Mouse (Mus musculus): ENCODE measurements around the gene Ptprj. TPM values are rescaled to one million over a fixed set of nuclear protein-coding genes. Genes with fewer than 3 reads are reported as not detected.

Ptprj gene
- polyA plus RNA-seq (2012; rRNA removed; ENCODE audit: low replicate concordance): 9.8 and 12.9 TPM in 2 replicates

GRCm38 (mm10) chr2:90580236-90581005 is at the start of gene Ptprj:
Gene Ptprj, minus strand, starts transcription at chr2:90580647.

DNA sequence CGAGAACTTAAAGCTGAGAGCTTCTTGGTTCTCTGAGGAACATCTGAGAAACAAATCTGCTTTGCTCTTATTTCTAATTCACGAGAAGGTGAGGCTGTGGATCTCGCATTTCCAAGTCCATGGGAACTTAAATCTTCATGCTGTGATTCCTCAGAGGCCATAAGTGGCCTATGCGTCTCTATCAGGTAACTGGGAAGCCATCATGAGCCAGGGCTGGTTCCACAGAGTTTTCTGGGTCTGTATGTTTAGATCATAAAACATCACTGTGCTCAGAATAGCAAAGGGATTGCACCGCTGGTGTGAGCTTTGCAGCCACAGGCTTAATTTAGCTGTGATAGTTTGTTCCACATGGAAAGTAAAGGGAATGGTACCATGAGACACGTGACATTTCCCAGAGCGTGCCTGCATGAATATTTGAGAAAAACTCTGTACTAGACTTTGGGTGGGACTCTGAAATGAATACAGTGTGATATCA is 181.8 kb downstream of the Ptprj start, which contains the start of gene Olfr1274-ps:
Olfr1274-ps (plus strand) TSS at position 51 of the 475 bp plus-strand sequence.

Other genes with a start within 250 kb of the Ptprj start
- gene Olfr1274-ps, start 182.0 kb downstream of the Ptprj start, polyA plus RNA-seq (2012; rRNA removed; ENCODE audit: low replicate concordance): not detected in 2 replicates
- 5.5 and 10.0 TPM in 2 replicates for gene Nup160, start 96.6 kb upstream of the Ptprj start, polyA plus RNA-seq (2012; rRNA removed; ENCODE audit: low replicate concordance)
- gene Fnbp4, start 164.7 kb upstream of the Ptprj start, polyA plus RNA-seq (2012; rRNA removed; ENCODE audit: low replicate concordance): 35.7 and 39.6 TPM in 2 replicates
- gene Agbl2, start 202.1 kb upstream of the Ptprj start, polyA plus RNA-seq (2012; rRNA removed; ENCODE audit: low replicate concordance): 0.20 and 0.45 TPM in 2 replicates

Data from mammary gland, adult 2 months (tissue).